Mouse (Mus musculus) embryonic fibroblast, embryonic 13.5 days (primary cell): ENCODE results near the gene Tert. TPM values are rescaled to one million over a fixed set of nuclear protein-coding genes. Genes with fewer than 3 reads are reported as not detected.

Experiments used
- H3K27ac ChIP-seq: 2 replicates; pipeline ENCODE4 v1.5.1; 2012; ENCODE audit warnings: low read length, control low read depth, inconsistent platforms; ENCODE audit not compliant: insufficient read depth
- H3K4me1 ChIP-seq: 2 replicates; pipeline ENCODE4 v1.6.1; 2011; ENCODE audit warnings: low read length; ENCODE audit not compliant: control insufficient read depth, insufficient read depth
- H3K4me3 ChIP-seq: 2 replicates; pipeline ENCODE4 v1.5.1; 2011; ENCODE audit warnings: mild to moderate bottlenecking, control low read depth, low read length; ENCODE audit not compliant: insufficient read depth
- CTCF ChIP-seq: IDR thresholded peaks from 2 replicates; pipeline ENCODE4 v1.5.1; 2011; ENCODE audit warnings: mild to moderate bottlenecking, control low read depth, low read length, moderate library complexity, borderline replicate concordance; ENCODE audit not compliant: insufficient read depth
- POLR2A ChIP-seq: IDR thresholded peaks from 2 replicates; pipeline ENCODE4 v1.6.1; 2011; ENCODE audit warnings: low read depth, mild to moderate bottlenecking, control low read depth, low read length, moderate library complexity
- polyA plus RNA-seq: library from polyadenylated mRNA; stranded (reverse); fragments of >200 nt; gene quantifications from 2 replicates; pipeline ENCODE4 v1.2.4, GENCODE M21; 2011; ENCODE audit warnings: low read depth; ENCODE audit not compliant: missing spikeins, insufficient read length

Gene Tert
- polyA plus RNA-seq, 1 experiment = 6.6 TPM

GRCm38 (mm10) chr13:73658953-73659352 lies 32.2 kb downstream of the Tert start:
- Histone ChIP-seq H3K4me3 (no peak overlapping the region), H3K4me1 (no peaks in the 10 kb centered on the region), H3K27ac (no peak overlapping the region)
- no peak for TF ChIP-seq POLR2A
- no peak for TF ChIP-seq CTCF

- TF ChIP-seq POLR2A = no peak
- no peak for TF ChIP-seq CTCF
Measured at GRCm38 (mm10) chr13:73660163-73660695, 33.5 kb downstream of the Tert start.

GRCm38 (mm10) chr13:73675161-73675560 lies 48.5 kb downstream of the Tert start:
- H3K27ac ChIP-seq = no peak overlapping the region
- no peak for TF ChIP-seq POLR2A
- no peak for TF ChIP-seq CTCF
- no peak overlapping the region for H3K4me3 ChIP-seq
- peaks cover under 1% of the 10 kb centered on the region; the same call in 1 of the 2 replicates for H3K4me1 ChIP-seq

More at GRCm38 (mm10) chr13:73660163-73660695, 33.5 kb downstream of the Tert start:
- H3K4me1 ChIP-seq = no peaks in the 10 kb centered on the region
- no peak overlapping the region for H3K4me3 ChIP-seq
- H3K27ac ChIP-seq = no peak overlapping the region

GRCm38 (mm10) chr13:73677853-73678252 lies 51.1 kb downstream of the Tert start, which contains the start of gene Slc6a18:
Gene Slc6a18 (minus strand): TSS chr13:73678023.
- no peak within 1 kb of the TSS for H3K27ac ChIP-seq

DNA sequence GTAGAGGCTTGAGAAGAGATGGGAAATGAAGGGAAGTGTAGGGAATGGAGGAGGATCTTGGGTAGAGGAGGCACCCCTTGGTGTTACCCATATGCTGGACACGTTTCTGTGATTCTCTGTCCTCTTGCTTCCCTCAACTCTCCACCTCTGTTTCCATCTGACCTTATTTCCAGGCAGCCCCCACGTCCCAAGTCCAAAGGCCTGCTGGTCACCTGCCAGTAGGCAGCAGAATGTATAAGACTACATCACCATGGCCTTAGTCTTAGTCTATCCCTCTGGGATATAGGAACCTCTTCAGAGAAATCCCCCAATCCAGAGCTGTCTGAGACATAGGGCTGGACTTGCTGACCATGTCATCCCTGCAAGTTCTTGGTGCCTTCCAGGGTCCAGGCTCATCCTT lies 52.6 kb downstream of the Tert start:
- TF ChIP-seq CTCF (no peak), POLR2A (no peak)
- Histone ChIP-seq H3K4me3 (no peak overlapping the region), H3K4me1 (peaks cover 7% of the 10 kb centered on the region; the same call in 1 of the 2 replicates), H3K27ac (no peak overlapping the region)

More at GRCm38 (mm10) chr13:73677853-73678252, 51.1 kb downstream of the Tert start, which contains the start of gene Slc6a18:
- Histone ChIP-seq H3K4me1 (peaks cover 7% of the 10 kb centered on the region; the same call in 1 of the 2 replicates), H3K4me3 (no peak within 1 kb of the TSS)
- no peak for TF ChIP-seq POLR2A
- no peak for TF ChIP-seq CTCF

GRCm38 (mm10) chr13:73680394-73680793 lies 53.7 kb downstream of the Tert start:
- TF ChIP-seq POLR2A (no peak), CTCF (no peak)

GRCm38 (mm10) chr13:73682226-73682625 lies 55.5 kb downstream of the Tert start:
- peaks cover 7% of the 10 kb centered on the region; the same call in 1 of the 2 replicates for H3K4me1 ChIP-seq
- H3K4me3 ChIP-seq = no peak overlapping the region
- no peak overlapping the region for H3K27ac ChIP-seq
- TF ChIP-seq CTCF = no peak
- no peak for TF ChIP-seq POLR2A

More at GRCm38 (mm10) chr13:73680394-73680793, 53.7 kb downstream of the Tert start:
- Histone ChIP-seq H3K4me3 (no peak overlapping the region), H3K4me1 (peaks cover 7% of the 10 kb centered on the region; the same call in 1 of the 2 replicates), H3K27ac (no peak overlapping the region)

- TF ChIP-seq CTCF (no peak), POLR2A (no peak)
- Histone ChIP-seq H3K4me1 (peaks cover 7% of the 10 kb centered on the region; the same call in 1 of the 2 replicates), H3K27ac (no peak overlapping the region), H3K4me3 (no peak overlapping the region)
Measured at GRCm38 (mm10) chr13:73683682-73684081, 57.0 kb downstream of the Tert start.

- Histone ChIP-seq H3K27ac (no peak overlapping the region), H3K4me1 (peaks cover 7% of the 10 kb centered on the region; the same call in 1 of the 2 replicates), H3K4me3 (no peak overlapping the region)
- no peak for TF ChIP-seq POLR2A
- no peak for TF ChIP-seq CTCF
Measured at GRCm38 (mm10) chr13:73684412-73684811, 57.7 kb downstream of the Tert start.

DNA sequence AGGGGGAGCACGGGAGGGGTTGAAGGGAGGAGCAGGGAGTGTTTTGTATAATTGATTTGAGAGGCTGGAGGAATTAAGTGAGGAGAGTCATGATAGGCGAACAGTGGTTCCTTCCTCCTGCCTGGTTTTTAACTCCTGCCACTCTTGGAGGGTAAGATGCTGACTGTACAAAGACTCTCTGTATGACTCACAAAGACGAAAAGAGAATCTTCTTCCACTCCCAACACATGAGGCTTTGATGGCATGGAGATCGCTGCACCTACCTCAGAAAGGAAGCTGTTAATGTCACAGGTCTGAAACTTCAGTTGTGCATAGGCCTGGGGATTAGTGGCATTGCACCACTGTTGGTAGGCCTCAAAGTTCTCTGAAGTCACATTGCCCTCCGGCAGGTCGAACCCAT lies 58.8 kb downstream of the Tert start:
- Histone ChIP-seq H3K4me1 (0 out of 2 replicates have a peak, but pooled peaks cover 3% of the 10 kb centered on the region), H3K4me3 (no peak overlapping the region), H3K27ac (no peak overlapping the region)
- TF ChIP-seq CTCF (no peak), POLR2A (no peak)

- TF ChIP-seq CTCF = no peak
- TF ChIP-seq POLR2A = no peak
- no peak overlapping the region for H3K4me3 ChIP-seq
- H3K4me1 ChIP-seq = no peaks in the 10 kb centered on the region
- H3K27ac ChIP-seq = no peak overlapping the region
Measured at GRCm38 (mm10) chr13:73687601-73688000, 60.9 kb downstream of the Tert start.

DNA sequence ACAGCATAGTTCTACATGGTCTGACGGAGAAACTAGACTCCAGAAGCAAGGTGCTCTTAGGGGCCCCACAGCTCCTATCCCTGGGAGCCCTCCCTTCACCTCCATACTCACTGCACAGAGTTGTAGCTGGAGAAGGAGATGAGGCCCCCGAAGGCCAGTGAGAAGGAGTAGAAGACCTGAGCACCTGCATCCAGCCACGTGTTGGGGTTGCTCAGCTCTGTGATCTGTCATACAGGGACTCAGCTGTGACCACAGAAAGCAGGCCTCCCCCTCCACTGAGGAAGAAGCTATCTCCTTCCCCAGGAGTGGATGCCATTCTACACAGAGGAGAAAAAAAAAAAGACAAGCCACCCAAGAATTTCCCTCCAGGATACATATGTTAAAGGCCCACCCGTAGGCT lies 62.2 kb downstream of the Tert start:
- TF ChIP-seq CTCF (no peak), POLR2A (no peak)
- Histone ChIP-seq H3K4me3 (no peak overlapping the region), H3K4me1 (no peaks in the 10 kb centered on the region), H3K27ac (no peak overlapping the region)
